Mouse (Mus musculus): ENCODE results near the gene Ica1.

DNA sequence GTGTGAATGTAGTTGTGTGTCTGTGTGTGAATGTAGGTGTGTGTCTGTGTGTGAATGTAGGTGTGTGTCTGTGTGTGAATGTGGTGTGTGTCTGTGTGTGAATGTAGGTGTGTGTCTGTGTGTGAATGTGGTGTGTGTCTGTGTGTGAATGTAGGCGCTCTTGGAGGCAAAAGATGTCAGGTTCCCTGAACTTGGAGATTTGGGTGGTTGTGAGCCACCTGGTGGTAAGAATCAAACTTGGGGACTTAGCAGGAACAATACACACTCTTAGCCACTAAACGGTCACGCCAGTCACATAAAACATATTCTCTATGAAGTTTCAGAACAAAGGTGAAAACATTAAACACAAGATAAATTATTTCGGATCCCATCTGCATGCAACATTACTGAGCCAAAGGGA lies 39.9 kb downstream of the Ica1 start:
- TF ChIP-seq POLR2A (IDR thresholded peaks at IDR 0.05; ENCODE audit: borderline replicate concordance, extremely low read depth, insufficient read depth, insufficient read length, poor library complexity, severe bottlenecking) (no peak), CTCF (IDR thresholded peaks at IDR 0.05; ENCODE audit: borderline replicate concordance, extremely low read depth, insufficient read depth, insufficient read length) (peak; percentile 53; the same call in 1 of the 2 replicates)

Measured in brain, embryonic 14.5 days (tissue).